Mouse (Mus musculus): ENCODE results near the gene Gtf3c1. TPM values are rescaled to one million over a fixed set of nuclear protein-coding genes. Genes with fewer than 3 reads are reported as not detected.

The Gtf3c1 gene
- polyA plus RNA-seq, 1 experiment = 97.0 TPM

GRCm38 (mm10) chr7:125679936-125680335, 27.6 kb downstream of the Gtf3c1 start:
- H3K27ac ChIP-seq (ENCODE audit: control insufficient read depth, insufficient read depth, low read length) = no peak overlapping the region
- no peak for TF ChIP-seq POLR2A (IDR thresholded peaks at IDR 0.05; ENCODE audit: control insufficient read depth, extremely low read depth, insufficient read depth, low read length, poor library complexity)
- TF ChIP-seq CTCF (IDR thresholded peaks at IDR 0.05; ENCODE audit: borderline replicate concordance, control insufficient read depth, extremely low read depth, insufficient read depth, low read length, poor library complexity) = no peak
- no peaks in the 10 kb centered on the region for H3K27me3 ChIP-seq (ENCODE audit: control insufficient read depth, insufficient read depth, low read length)
- no peak overlapping the region for H3K4me3 ChIP-seq (ENCODE audit: control insufficient read depth, insufficient read depth, low read length)
- DNase-seq = no peak
- 91% methylated on average over 9 of the region's 9 CpGs for WGBS
- H3K36me3 ChIP-seq (ENCODE audit: control insufficient read depth, insufficient read depth, low read length) = peaks cover 66% of the 10 kb centered on the region
- no peaks in the 10 kb centered on the region for H3K4me1 ChIP-seq (replicated peaks; ENCODE audit: control insufficient read depth, insufficient read depth, low read length)

GRCm38 (mm10) chr7:125678756-125679155, 28.8 kb downstream of the Gtf3c1 start:
- 93% methylated on average over 8 of the region's 8 CpGs for WGBS
- TF ChIP-seq CTCF (IDR thresholded peaks at IDR 0.05; ENCODE audit: borderline replicate concordance, control insufficient read depth, extremely low read depth, insufficient read depth, low read length, poor library complexity) (no peak), POLR2A (IDR thresholded peaks at IDR 0.05; ENCODE audit: control insufficient read depth, extremely low read depth, insufficient read depth, low read length, poor library complexity) (no peak)
- Histone ChIP-seq H3K27ac (ENCODE audit: control insufficient read depth, insufficient read depth, low read length) (no peak overlapping the region), H3K27me3 (ENCODE audit: control insufficient read depth, insufficient read depth, low read length) (no peaks in the 10 kb centered on the region), H3K4me1 (replicated peaks; ENCODE audit: control insufficient read depth, insufficient read depth, low read length) (no peaks in the 10 kb centered on the region), H3K36me3 (ENCODE audit: control insufficient read depth, insufficient read depth, low read length) (peaks cover 76% of the 10 kb centered on the region), H3K4me3 (ENCODE audit: control insufficient read depth, insufficient read depth, low read length) (no peak overlapping the region)
- DNase-seq = no peak

- Histone ChIP-seq H3K4me1 (replicated peaks; ENCODE audit: control insufficient read depth, insufficient read depth, low read length) (no peaks in the 10 kb centered on the region), H3K36me3 (ENCODE audit: control insufficient read depth, insufficient read depth, low read length) (peaks cover 95% of the 10 kb centered on the region), H3K27me3 (ENCODE audit: control insufficient read depth, insufficient read depth, low read length) (no peaks in the 10 kb centered on the region), H3K27ac (ENCODE audit: control insufficient read depth, insufficient read depth, low read length) (no peak overlapping the region), H3K4me3 (ENCODE audit: control insufficient read depth, insufficient read depth, low read length) (no peak overlapping the region)
- TF ChIP-seq CTCF (IDR thresholded peaks at IDR 0.05; ENCODE audit: borderline replicate concordance, control insufficient read depth, extremely low read depth, insufficient read depth, low read length, poor library complexity) (no peak), POLR2A (IDR thresholded peaks at IDR 0.05; ENCODE audit: control insufficient read depth, extremely low read depth, insufficient read depth, low read length, poor library complexity) (no peak)
- WGBS = 6% methylated on average over 2 of the region's 2 CpGs
- DNase-seq = peak; percentile 66
These were observed 32.7 kb downstream of the Gtf3c1 start for GRCm38 (mm10) chr7:125674916-125675315.

- whole genome bisulfite sequencing = 94% methylated on average over 8 of the region's 8 CpGs
- Histone ChIP-seq H3K4me3 (ENCODE audit: control insufficient read depth, insufficient read depth, low read length) (no peak overlapping the region), H3K27me3 (ENCODE audit: control insufficient read depth, insufficient read depth, low read length) (no peaks in the 10 kb centered on the region), H3K36me3 (ENCODE audit: control insufficient read depth, insufficient read depth, low read length) (peaks cover 92% of the 10 kb centered on the region), H3K4me1 (replicated peaks; ENCODE audit: control insufficient read depth, insufficient read depth, low read length) (no peaks in the 10 kb centered on the region), H3K27ac (ENCODE audit: control insufficient read depth, insufficient read depth, low read length) (no peak overlapping the region)
- TF ChIP-seq POLR2A (IDR thresholded peaks at IDR 0.05; ENCODE audit: control insufficient read depth, extremely low read depth, insufficient read depth, low read length, poor library complexity) (no peak), CTCF (IDR thresholded peaks at IDR 0.05; ENCODE audit: borderline replicate concordance, control insufficient read depth, extremely low read depth, insufficient read depth, low read length, poor library complexity) (no peak)
- no peak for DNase-seq
These were observed 36.2 kb downstream of the Gtf3c1 start for GRCm38 (mm10) chr7:125671396-125671795.

- Histone ChIP-seq H3K27me3 (ENCODE audit: control insufficient read depth, insufficient read depth, low read length) (no peaks in the 10 kb centered on the region), H3K4me1 (replicated peaks; ENCODE audit: control insufficient read depth, insufficient read depth, low read length) (no peaks in the 10 kb centered on the region), H3K27ac (ENCODE audit: control insufficient read depth, insufficient read depth, low read length) (no peak overlapping the region), H3K4me3 (ENCODE audit: control insufficient read depth, insufficient read depth, low read length) (no peak overlapping the region), H3K36me3 (ENCODE audit: control insufficient read depth, insufficient read depth, low read length) (peaks cover 92% of the 10 kb centered on the region)
- DNase-seq = no peak
- over 99% methylated on average over 6 of the region's 6 CpGs for WGBS
- TF ChIP-seq CTCF (IDR thresholded peaks at IDR 0.05; ENCODE audit: borderline replicate concordance, control insufficient read depth, extremely low read depth, insufficient read depth, low read length, poor library complexity) (no peak), POLR2A (IDR thresholded peaks at IDR 0.05; ENCODE audit: control insufficient read depth, extremely low read depth, insufficient read depth, low read length, poor library complexity) (no peak)
These were observed 36.7 kb downstream of the Gtf3c1 start for GRCm38 (mm10) chr7:125670865-125671264.

GRCm38 (mm10) chr7:125663654-125664053, 43.9 kb downstream of the Gtf3c1 start:
- TF ChIP-seq POLR2A (IDR thresholded peaks at IDR 0.05; ENCODE audit: control insufficient read depth, extremely low read depth, insufficient read depth, low read length, poor library complexity) (no peak), CTCF (IDR thresholded peaks at IDR 0.05; ENCODE audit: borderline replicate concordance, control insufficient read depth, extremely low read depth, insufficient read depth, low read length, poor library complexity) (no peak)
- H3K27ac ChIP-seq (ENCODE audit: control insufficient read depth, insufficient read depth, low read length) = no peak overlapping the region
- no peak overlapping the region for H3K4me3 ChIP-seq (ENCODE audit: control insufficient read depth, insufficient read depth, low read length)
- peaks cover 84% of the 10 kb centered on the region for H3K36me3 ChIP-seq (ENCODE audit: control insufficient read depth, insufficient read depth, low read length)
- no peaks in the 10 kb centered on the region for H3K27me3 ChIP-seq (ENCODE audit: control insufficient read depth, insufficient read depth, low read length)
- no peaks in the 10 kb centered on the region for H3K4me1 ChIP-seq (replicated peaks; ENCODE audit: control insufficient read depth, insufficient read depth, low read length)
- no peak for DNase-seq
- 97% methylated on average over 3 of the region's 3 CpGs for WGBS

GRCm38 (mm10) chr7:125657511-125657910, 50.1 kb downstream of the Gtf3c1 start:
- Histone ChIP-seq H3K4me1 (replicated peaks; ENCODE audit: control insufficient read depth, insufficient read depth, low read length) (no peaks in the 10 kb centered on the region), H3K4me3 (ENCODE audit: control insufficient read depth, insufficient read depth, low read length) (no peak overlapping the region), H3K27ac (ENCODE audit: control insufficient read depth, insufficient read depth, low read length) (no peak overlapping the region), H3K27me3 (ENCODE audit: control insufficient read depth, insufficient read depth, low read length) (no peaks in the 10 kb centered on the region), H3K36me3 (ENCODE audit: control insufficient read depth, insufficient read depth, low read length) (peaks cover 92% of the 10 kb centered on the region)
- no peak for DNase-seq
- TF ChIP-seq POLR2A (IDR thresholded peaks at IDR 0.05; ENCODE audit: control insufficient read depth, extremely low read depth, insufficient read depth, low read length, poor library complexity) = no peak
- 98% methylated on average over 6 of the region's 6 CpGs for WGBS
